Mouse (Mus musculus) embryonic facial prominence, embryonic 13.5 days (tissue): ENCODE data around the gene Hic1. TPM values are rescaled to one million over a fixed set of nuclear protein-coding genes. Genes with fewer than 3 reads are reported as not detected.

Experiments
- ATAC-seq: fragments of 200-750 bp; cut with Nextera tagmentation; 2 replicates; pipeline ENCODE4 v1.8.0; 2017; ENCODE audit warnings: low read depth; ENCODE audit not compliant: insufficient number of reproducible peaks, insufficient read depth, low FRiP score, low TSS enrichment
- H3K27ac ChIP-seq: fragments of 300-500 bp; sonication (generic); 2 replicates; pipeline ENCODE4 v1.5.1; 2015; ENCODE audit warnings: moderate library complexity, mild to moderate bottlenecking, inconsistent platforms
- H3K27me3 ChIP-seq: fragments of 300-500 bp; sonication (generic); 2 replicates; pipeline ENCODE4 v1.6.1; 2015; ENCODE audit warnings: mild to moderate bottlenecking, inconsistent platforms
- H3K36me3 ChIP-seq: fragments of 300-500 bp; sonication (generic); 2 replicates; pipeline ENCODE4 v1.6.1; 2015; ENCODE audit warnings: mild to moderate bottlenecking, inconsistent platforms
- H3K4me1 ChIP-seq: fragments of 300-500 bp; sonication (generic); 2 replicates; pipeline ENCODE4 v1.6.1; 2015; ENCODE audit warnings: inconsistent platforms
- H3K4me2 ChIP-seq: fragments of 300-500 bp; sonication (generic); 2 replicates; pipeline ENCODE4 v1.6.1; 2015; ENCODE audit warnings: moderate library complexity, mild to moderate bottlenecking, inconsistent platforms
- H3K4me3 ChIP-seq: fragments of 300-500 bp; sonication (generic); 2 replicates; pipeline ENCODE4 v1.5.1; 2015; ENCODE audit warnings: mild to moderate bottlenecking, inconsistent platforms
- H3K9ac ChIP-seq: fragments of 300-500 bp; sonication (generic); 2 replicates; pipeline ENCODE4 v1.6.1; 2015; ENCODE audit warnings: mild to moderate bottlenecking, inconsistent platforms
- H3K9me3 ChIP-seq: fragments of 300-500 bp; sonication (generic); 2 replicates; pipeline ENCODE4 v1.6.1; 2016; ENCODE audit warnings: inconsistent platforms
- WGBS: fragments of 180-500 bp; shearing (Covaris S2); methylation state at CpG from one replicate; pipeline ENCODE4 v1.1.7; 2015; ENCODE audit warnings: mixed read lengths; 5-methylcytosine and 5-hydroxymethylcytosine counted together
- microRNA counts: library from miRNA; unstranded; fragments of <30 nt; microRNA quantifications from one replicate; lab custom pipeline; 2016
- microRNA-seq: library from miRNA; unstranded; fragments of <30 nt; microRNA quantifications from one replicate; pipeline ENCODE4, GENCODE M21; 2016
- polyA plus RNA-seq: library from polyadenylated mRNA; unstranded; fragments of >200 nt; fragmentation: Nextera tagmentation; extraction: Ambion mirVana; gene quantifications from 2 replicates; pipeline ENCODE4 v1.2.1, GENCODE M21; 2015

The Hic1 gene
- polyA plus RNA-seq, 1 experiment from 2014 or later = 9.7 TPM

DNA sequence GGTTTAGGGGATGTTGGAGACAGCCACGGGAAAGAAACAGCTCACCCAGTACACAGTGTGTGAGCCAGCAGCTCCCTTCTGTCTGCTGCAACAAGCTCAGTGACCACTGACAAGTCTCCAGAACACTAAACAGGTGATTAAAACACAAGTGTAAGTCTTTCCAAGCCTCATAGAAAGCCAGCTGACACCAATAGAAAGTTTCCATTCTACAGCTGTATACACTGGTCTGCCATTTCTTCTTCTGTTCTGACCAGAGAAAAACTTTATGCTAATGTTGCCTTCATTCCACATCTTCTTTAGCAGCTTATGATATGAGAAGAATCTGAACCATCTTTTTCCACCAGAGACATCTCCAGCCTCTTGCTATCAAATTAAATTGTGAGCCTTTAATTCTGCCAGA lies 48.0 kb downstream of the Hic1 start:
- Histone ChIP-seq H3K4me1 (peaks cover 10% of the 10 kb centered on the region), H3K9me3 (no peaks in the 10 kb centered on the region), H3K36me3 (0 out of 2 replicates have a peak, but pooled peaks cover 2% of the 10 kb centered on the region), H3K4me2 (no peak overlapping the region), H3K4me3 (no peak overlapping the region), H3K9ac (no peak overlapping the region), H3K27ac (no peak overlapping the region), H3K27me3 (no peaks in the 10 kb centered on the region)
- no peak for ATAC-seq
- 54% methylated on average over 1 of the region's 1 CpGs for WGBS

GRCm38 (mm10) chr11:75119841-75120240 lies 49.5 kb downstream of the Hic1 start:
- H3K4me1 ChIP-seq = peaks cover 16% of the 10 kb centered on the region
- no peaks in the 10 kb centered on the region for H3K9me3 ChIP-seq
- no peak for ATAC-seq
- H3K27me3 ChIP-seq = no peaks in the 10 kb centered on the region
- H3K4me3 ChIP-seq = no peak overlapping the region
- WGBS = 81% methylated on average over 3 of the region's 3 CpGs
- no peak overlapping the region for H3K9ac ChIP-seq
- no peaks in the 10 kb centered on the region for H3K36me3 ChIP-seq
- H3K4me2 ChIP-seq = no peak overlapping the region
- no peak overlapping the region for H3K27ac ChIP-seq

DNA sequence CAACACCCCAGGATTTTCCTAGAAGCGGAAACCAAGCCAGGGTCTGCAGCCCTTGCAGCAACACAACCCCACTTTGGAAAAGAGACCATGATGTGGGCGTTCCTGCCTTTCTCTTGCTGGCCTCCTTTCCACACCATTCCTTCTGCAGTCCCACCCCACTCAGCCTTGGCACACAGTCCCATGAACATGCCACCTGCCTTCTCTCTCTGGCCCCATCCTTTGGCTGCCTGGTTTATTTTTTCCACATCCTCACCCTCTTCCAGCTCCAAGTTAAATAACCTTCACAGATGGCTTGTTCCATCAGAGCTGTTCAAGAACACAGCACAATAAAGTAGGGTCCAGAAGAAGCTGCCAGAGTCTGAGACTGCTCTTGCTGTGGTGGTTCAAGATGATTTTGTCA lies 50.0 kb downstream of the Hic1 start:
- H3K27me3 ChIP-seq = no peaks in the 10 kb centered on the region
- H3K4me2 ChIP-seq = no peak overlapping the region
- H3K36me3 ChIP-seq = no peaks in the 10 kb centered on the region
- 90% methylated on average over 2 of the region's 2 CpGs for WGBS
- H3K9me3 ChIP-seq = no peaks in the 10 kb centered on the region
- no peak for ATAC-seq
- no peak overlapping the region for H3K4me3 ChIP-seq
- H3K27ac ChIP-seq = no peak overlapping the region
- H3K4me1 ChIP-seq = peaks cover 16% of the 10 kb centered on the region
- H3K9ac ChIP-seq = no peak overlapping the region

GRCm38 (mm10) chr11:75118141-75118540 lies 51.2 kb downstream of the Hic1 start:
- H3K27me3 ChIP-seq = no peaks in the 10 kb centered on the region
- no peak overlapping the region for H3K27ac ChIP-seq
- H3K9ac ChIP-seq = no peak overlapping the region
- WGBS = 96% methylated on average over 2 of the region's 2 CpGs
- ATAC-seq = no peak
- no peaks in the 10 kb centered on the region for H3K36me3 ChIP-seq
- no peak overlapping the region for H3K4me3 ChIP-seq
- H3K4me1 ChIP-seq = peaks cover 16% of the 10 kb centered on the region
- H3K9me3 ChIP-seq = no peaks in the 10 kb centered on the region
- no peak overlapping the region for H3K4me2 ChIP-seq

DNA sequence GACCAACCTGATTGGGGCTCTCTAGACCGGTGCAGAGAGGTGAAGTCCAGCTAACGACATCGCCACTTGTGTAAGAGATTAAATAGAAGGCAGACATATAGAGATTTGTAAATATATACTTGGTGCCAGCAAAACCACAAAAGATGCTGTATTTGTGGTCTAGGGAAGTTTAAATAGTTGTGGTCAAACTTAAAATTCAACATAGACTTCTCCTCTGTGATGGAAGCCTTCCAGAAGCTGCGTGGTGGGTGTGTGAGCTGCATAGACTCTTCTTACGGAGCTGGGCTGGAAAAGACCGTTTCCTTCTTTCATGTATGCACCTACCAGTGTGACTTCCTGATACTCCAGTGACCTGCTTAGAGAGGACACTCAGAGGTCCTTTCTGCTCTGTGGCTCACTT lies 52.9 kb downstream of the Hic1 start:
- Histone ChIP-seq H3K9me3 (no peaks in the 10 kb centered on the region), H3K27me3 (no peaks in the 10 kb centered on the region), H3K4me1 (peaks cover 16% of the 10 kb centered on the region), H3K4me2 (no peak overlapping the region), H3K4me3 (no peak overlapping the region), H3K27ac (no peak overlapping the region), H3K9ac (no peak overlapping the region), H3K36me3 (no peaks in the 10 kb centered on the region)
- ATAC-seq = no peak
- 52% methylated on average over 6 of the region's 6 CpGs for WGBS

MicroRNAs within 50 kb of the gene (microRNA counts, 519-probe panel; counts per million panel counts)
- 2,706 counts per million, percentile 65 among the panel's probes with 10 or more counts for microRNA mmu-miR-132 (lab: Ali Mortazavi, UCI)
- 236 counts per million, percentile 44 among the panel's probes with 10 or more counts for microRNA mmu-miR-212 (lab: Ali Mortazavi, UCI)

Small RNA genes lying within 50 kb of the gene (microRNA-seq; reads per million reads assigned to microRNA genes)
- gene Mir132 (153 reads per million, percentile 60 among the genes with 10 or more reads in this experiment), gene Mir212 (17.0 reads per million, percentile 33 among the genes with 10 or more reads in this experiment)

Other genes with a start within 250 kb of the Hic1 start
- gene Smg6, start 243.7 kb downstream of the Hic1 start, polyA plus RNA-seq = 22.4 and 22.5 TPM in 2 replicates
- gene Srr, start 243.6 kb downstream of the Hic1 start, polyA plus RNA-seq = 29.9 and 30.6 TPM in 2 replicates
- 28.7 and 30.4 TPM in 2 replicates for gene Ovca2, start 9.3 kb upstream of the Hic1 start, polyA plus RNA-seq
- gene Dph1, start 21.7 kb upstream of the Hic1 start, polyA plus RNA-seq = 20.8 and 24.5 TPM in 2 replicates
- gene Rtn4rl1, start 24.3 kb upstream of the Hic1 start, polyA plus RNA-seq = 6.0 and 7.1 TPM in 2 replicates
- 110 and 120 TPM in 2 replicates for gene Rpa1, start 178.8 kb upstream of the Hic1 start, polyA plus RNA-seq
- 15.6 and 19.8 TPM in 2 replicates for gene Smyd4, start 178.9 kb upstream of the Hic1 start, polyA plus RNA-seq